Mouse (Mus musculus) A20 (cell line): ENCODE results near the gene Hrh2.

Source experiments
- DNase-seq: peaks from one replicate; pipeline ENCODE4 v3.0.0-alpha.2; 2011; ENCODE audit warnings: low read depth, low spot score

The Hrh2 gene

DNA sequence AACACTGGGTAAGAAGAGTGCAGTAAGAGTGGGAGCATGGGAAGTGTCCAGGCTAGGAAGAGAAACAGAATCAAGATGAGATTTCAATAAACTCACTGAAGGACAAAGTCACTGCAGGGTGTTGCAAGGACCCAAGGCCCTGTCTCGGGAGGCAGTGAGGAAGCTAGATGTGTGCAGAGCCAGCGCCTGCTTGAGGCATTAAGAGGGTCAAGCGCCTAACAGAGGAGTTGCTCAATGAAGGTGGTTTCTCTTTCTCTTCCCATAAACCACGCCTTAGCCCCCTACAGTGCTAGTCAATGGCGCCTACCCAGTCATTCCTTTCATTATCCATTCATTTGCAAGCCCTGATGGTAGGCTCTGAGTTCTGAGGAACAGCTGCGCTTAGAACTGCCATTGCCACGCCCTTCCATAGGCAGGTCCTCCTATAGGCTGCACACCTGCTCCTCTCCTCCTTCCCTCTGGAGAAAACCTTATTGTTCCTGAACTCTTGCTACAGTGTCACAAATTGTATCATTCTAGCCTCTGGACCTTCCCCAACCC lies 23.9 kb downstream of the Hrh2 start:
- DNase-seq: no peak

DNA sequence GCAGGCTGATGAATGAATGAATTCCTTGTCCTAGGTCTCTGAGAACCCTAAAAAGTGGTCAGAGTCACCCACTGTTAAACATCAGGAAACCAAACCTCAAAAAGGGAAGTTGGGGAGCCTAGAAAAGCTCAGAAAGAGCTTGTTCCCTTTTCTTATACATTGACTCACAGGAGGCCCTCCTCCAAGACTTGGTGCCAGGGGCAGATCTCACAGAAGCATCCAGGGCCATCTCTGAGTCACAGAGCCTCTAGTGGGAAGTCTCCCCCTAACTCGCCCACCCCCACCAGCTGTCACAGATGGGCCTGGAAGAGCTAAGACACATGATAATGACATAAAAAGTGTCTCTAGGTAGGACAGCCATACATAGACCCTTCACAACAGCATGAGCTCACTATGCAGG lies 26.4 kb downstream of the Hrh2 start:
- DNase-seq: peak; percentile 72

DNA sequence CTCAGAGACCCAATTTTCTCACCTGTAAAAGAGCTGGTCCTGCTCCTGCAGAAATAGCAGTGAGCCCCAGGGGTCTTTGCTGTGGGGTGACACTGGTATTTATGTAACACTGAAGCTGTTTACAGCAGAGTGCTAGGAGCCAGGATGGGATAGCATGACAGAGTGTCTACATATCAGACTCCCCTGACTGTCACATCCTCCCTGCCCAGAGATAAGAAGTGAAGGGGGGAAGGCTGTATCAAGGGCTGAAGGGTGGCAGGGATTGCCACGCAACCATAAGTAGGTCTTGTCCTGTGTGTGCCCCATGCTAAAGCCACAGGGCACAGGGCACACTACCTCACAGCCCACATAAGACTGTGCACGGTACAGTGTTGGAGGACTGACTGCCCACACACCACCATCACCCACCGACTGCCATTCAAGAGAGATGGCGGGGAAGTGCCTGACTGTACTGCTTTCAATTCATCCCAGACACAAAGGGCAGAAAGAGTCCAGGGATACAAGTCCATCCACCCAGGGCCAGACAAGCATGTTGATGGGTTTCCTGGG lies 29.8 kb downstream of the Hrh2 start:
- no peak for DNase-seq

DNA sequence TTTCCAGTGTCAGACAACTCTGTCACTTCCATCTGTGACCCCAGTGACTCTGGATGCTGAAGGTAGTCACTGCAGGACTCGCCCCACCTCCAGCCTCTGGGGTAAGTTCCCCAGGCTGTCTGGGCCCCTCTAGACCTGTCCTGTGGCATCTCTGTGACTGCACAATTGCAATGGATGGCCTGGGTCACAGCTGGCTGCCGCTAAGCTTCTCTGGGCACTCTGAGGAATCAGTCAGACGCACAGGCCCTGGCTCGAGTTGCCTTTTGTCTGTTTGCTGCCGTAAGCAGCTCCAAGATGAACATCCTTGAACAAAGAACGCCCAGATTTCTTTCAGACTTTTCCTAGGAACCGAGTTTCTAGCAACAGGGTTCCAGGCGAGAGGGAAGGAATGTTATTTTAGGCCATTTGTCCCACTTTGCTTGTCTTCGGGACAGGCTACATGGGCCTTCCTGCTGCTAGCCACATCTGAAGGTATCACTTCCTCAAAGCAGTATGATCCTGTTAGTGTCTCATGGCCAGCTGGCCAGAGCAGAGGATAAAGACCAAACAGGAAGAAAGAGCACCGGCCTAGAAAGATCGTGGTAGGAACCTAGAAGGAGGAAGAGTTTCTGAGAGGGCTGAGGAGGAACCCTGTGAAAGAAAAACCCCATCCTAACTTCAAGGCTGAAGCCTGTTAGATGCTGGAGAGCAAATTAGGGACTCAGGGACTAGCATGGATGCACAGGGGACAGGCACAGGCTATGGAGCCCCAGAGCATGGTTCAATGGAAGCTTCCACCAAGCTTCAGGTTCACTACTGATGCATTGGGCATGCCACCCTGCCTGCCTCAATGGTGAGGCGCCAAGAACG lies 31.2 kb downstream of the Hrh2 start:
- DNase-seq: peak; percentile 55

GRCm38 (mm10) chr13:54227916-54228483 lies 36.1 kb downstream of the Hrh2 start:
- DNase-seq: peak; percentile 38

DNA sequence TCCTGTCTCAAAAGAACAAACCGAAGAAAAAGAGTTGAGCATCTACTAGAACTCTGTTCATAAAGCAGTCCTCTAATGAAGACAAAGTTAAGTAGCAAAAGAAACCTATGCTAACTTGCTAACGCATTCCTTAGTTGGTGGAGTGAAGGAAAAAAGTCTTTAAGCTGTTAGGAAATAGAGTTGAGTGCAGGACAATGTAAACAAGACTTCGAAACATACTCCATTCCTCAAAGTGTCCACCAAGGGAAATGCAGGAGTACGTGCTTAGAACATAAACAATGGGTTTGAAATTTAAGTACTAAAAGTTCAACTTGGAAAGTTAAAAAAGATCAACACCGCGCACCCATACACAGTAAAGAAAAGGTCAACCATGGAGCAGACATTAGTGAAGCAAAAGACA lies 38.2 kb downstream of the Hrh2 start:
- no peak for DNase-seq

DNA sequence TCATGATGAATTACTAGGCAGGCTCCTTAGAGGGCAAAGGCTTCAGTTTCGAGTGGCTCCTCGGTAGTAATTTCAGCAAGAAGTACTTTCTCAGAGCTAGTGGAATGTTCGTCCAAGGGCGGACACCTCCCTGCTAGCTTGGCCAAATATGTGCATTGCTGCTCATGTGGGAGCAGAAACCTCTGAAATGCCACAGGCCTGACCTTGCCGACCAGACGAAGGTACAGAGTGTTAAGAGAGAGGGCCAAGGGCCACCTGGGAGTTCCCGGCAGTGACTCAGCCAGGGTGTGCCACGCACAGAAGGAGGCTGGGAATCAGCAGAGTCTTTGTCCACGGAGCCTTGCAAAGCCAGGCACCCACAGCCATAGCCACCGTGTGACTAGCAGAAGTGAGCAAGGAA lies 39.9 kb downstream of the Hrh2 start:
- DNase-seq: no peak

GRCm38 (mm10) chr13:54237512-54237911 lies 45.6 kb downstream of the Hrh2 start:
- DNase-seq: no peak

DNA sequence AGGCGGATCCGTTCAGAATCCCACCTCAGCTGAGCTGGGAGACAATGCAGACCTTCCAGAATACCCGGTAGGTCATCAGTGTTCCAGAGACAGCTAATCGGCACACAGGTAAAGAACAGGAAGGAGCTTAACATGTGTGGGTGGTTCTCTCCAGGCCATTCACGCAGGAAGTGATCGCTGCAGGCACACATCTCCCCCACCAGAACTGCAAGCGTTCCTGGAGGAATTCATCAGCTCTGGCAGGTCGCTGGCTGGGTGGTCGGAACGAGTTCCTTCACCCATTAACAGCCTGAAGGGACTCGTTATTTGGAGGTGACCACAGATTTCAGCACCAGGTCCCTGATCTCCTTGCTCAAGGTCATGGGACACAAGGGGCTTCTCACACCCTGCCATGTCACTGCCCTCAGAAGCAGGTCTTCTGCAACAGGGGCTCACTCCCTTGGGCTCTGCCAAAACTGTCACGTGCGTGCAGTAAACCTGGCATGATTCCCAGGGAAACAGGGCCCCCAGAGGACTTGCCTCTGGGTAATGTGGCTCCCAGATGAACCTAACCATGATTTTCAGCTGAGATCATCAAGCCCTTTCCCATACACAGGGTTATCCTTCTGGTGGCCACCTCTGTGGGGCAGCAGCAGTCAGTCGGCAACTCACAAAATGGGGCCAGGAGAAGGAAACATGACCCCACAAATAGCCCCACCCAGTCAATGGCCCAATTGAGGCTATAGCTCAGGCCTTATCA lies 46.8 kb downstream of the Hrh2 start:
- DNase-seq: no peak

GRCm38 (mm10) chr13:54242380-54242779 lies 50.5 kb downstream of the Hrh2 start:
- peak; percentile 55 for DNase-seq

GRCm38 (mm10) chr13:54245204-54245603 lies 53.3 kb downstream of the Hrh2 start:
- no peak for DNase-seq

DNA sequence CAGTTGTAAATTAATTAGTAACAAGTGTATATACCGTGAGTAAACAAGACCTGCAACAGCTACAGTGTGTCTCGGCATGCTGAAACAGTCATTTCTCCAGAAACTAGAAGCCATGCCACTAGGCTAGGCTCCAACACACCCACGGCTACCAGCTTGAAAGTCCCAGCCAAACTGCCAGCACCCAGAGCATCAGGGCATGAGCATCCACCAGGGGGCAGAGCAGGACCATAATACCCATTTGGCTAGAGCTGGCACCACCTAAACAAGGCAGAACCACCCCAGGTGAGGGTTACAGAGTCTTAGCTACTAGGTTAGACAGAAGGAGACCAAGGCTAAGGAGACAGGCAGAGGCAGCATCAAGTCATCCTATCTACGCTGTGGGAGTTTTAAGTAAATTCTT lies 55.6 kb downstream of the Hrh2 start:
- peak; percentile 77 for DNase-seq

GRCm38 (mm10) chr13:54248436-54248995 lies 56.6 kb downstream of the Hrh2 start:
- DNase-seq: no peak

- no peak for DNase-seq
Measured at GRCm38 (mm10) chr13:54249007-54249406, 57.1 kb downstream of the Hrh2 start.

GRCm38 (mm10) chr13:54250346-54250745 lies 58.4 kb downstream of the Hrh2 start:
- DNase-seq: no peak

GRCm38 (mm10) chr13:54251541-54252225 lies 59.8 kb downstream of the Hrh2 start:
- no peak for DNase-seq

GRCm38 (mm10) chr13:54257580-54258223 lies 65.8 kb downstream of the Hrh2 start:
- no peak for DNase-seq

DNA sequence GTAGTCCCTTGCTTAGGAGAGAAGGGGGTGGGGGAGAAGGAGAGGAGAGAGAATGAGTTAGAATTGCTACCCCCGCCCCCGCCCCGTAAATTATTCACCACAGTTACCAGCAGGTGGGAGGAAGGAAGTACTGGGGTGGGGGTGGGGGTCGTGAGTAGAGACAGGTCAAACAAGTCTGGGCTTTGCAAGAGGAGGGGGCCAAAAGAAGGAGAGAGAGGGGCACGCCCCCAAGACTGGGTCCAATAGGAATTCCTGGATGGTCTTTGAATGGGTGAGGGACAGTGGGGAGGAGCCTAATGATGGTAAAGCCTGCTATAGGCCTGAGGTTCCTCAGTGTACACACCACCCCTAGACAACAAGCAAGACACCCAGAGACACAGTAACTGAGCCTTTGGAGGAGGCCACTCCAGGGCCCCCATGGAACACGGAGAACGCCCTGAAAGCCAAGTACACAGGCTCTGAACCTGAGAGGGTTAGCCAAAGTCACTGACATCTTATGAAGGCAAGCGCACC lies 66.4 kb downstream of the Hrh2 start:
- no peak for DNase-seq

DNA sequence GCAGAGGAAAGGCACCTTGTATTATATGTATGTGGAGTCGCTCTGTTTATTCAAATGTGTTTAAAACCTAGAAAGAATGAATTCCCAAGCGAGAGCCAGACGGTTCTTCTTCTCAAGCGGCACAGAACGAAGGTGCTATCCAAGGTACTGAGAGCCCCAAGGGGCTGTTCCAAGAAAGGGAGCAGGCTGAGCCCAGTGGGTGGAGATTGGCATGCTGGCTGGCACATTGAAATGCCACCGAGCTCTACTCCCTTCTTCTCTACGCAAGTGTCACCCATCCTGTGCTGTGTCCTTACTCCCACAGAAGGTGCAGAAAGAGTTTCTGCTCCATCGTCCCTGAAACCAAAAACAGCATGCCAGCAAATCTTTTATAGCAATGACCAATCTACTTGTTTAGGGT lies 68.4 kb downstream of the Hrh2 start:
- no peak for DNase-seq

GRCm38 (mm10) chr13:54262741-54263510 lies 71.0 kb downstream of the Hrh2 start:
- DNase-seq: no peak
